Mouse (Mus musculus): ENCODE data around the gene Gm10964. TPM values are rescaled to one million over a fixed set of nuclear protein-coding genes. Genes with fewer than 3 reads are reported as not detected.

Gene Gm10964
- polyA plus RNA-seq (2015; fragmentation: Nextera tagmentation; extraction: Ambion mirVana): not detected in 2 replicates

DNA sequence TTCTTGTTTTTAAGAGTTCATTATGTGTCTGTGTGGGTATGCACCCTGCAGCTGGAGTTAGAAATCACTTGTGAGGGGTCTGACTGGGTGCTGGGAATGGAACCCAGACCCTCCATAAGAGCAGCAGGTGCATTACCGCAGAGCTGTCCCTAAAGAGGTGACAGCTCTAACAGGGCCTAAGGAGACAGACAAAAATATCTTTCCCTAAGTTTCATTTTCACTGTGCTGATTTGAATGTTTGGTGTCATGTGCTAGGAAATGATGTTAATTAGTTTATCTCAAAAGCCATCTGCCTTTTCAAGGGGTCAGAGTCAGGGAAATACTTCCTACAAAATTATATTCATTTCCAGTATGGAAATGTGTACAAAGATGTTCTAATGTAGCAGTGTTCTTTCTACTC is at the start of gene Gm10964:
Gene Gm10964 (plus strand): TSS at position 38 of the 400 bp plus-strand sequence.
- Histone ChIP-seq H3K4me1 (replicated peaks; ENCODE audit: insufficient read depth, low read length) (peaks cover 8% of the 10 kb centered on the region; the same call in 1 of the 2 replicates), H3K9ac (ENCODE audit: low read depth, low read length) (no peak within 1 kb of the TSS), H3K36me3 (ENCODE audit: insufficient read depth, low read length) (peaks cover 18% of the 10 kb centered on the region), H3K27ac (peak within 1 kb of the TSS; percentile 82), H3K4me3 (replicated peaks; ENCODE audit: low read depth, low read length) (peak within 1 kb of the TSS; percentile 33), H3K4me2 (ENCODE audit: low read length) (peak within 1 kb of the TSS; percentile 67), H3K9me3 (replicated peaks; ENCODE audit: low read length) (no peaks in the 10 kb centered on the region), H3K27me3 (ENCODE audit: insufficient read depth, low read length) (no peaks in the 10 kb centered on the region)
- DNase-seq (ENCODE audit: low spot score) (no peak), ATAC-seq (replicated peaks; ENCODE audit: low FRiP score, low read depth) (no peak)
- no peak for TF ChIP-seq CTCF (IDR thresholded peaks at IDR 0.05; ENCODE audit: low read depth)
- 94% methylated on average over 1 of the region's 1 CpGs for WGBS

DNA sequence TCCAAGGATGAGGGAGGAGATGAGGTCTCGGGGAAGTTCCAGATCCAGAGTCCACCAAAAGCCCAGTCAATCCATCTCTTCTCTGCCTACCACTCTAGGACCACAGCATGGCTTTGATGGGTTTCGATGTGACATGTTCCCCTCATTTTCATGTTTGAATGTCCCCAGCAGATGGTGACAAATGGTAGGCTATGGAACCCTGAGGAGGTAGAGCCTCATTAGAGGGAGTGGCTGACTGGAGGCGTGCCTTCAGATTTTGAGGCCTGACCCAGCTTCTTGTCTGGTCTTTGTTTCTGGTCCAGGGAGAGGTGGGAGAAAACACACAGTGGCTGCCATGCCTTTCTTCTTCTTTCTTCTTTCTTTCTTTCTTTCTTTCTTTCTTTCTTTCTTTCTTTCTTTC is 48.7 kb upstream of the Gm10964 start:
- no peak overlapping the region for H3K27ac ChIP-seq
- 86% methylated on average over 3 of the region's 3 CpGs for WGBS
- H3K4me2 ChIP-seq (ENCODE audit: low read length): no peak overlapping the region
- H3K36me3 ChIP-seq (ENCODE audit: insufficient read depth, low read length): no peaks in the 10 kb centered on the region
- no peaks in the 10 kb centered on the region for H3K4me1 ChIP-seq (replicated peaks; ENCODE audit: insufficient read depth, low read length)
- TF ChIP-seq CTCF (IDR thresholded peaks at IDR 0.05; ENCODE audit: low read depth): peak; percentile 53
- ATAC-seq (replicated peaks; ENCODE audit: low FRiP score, low read depth) (no peak), DNase-seq (ENCODE audit: low spot score) (peak; percentile 54)
- no peak overlapping the region for H3K9ac ChIP-seq (ENCODE audit: low read depth, low read length)
- no peak overlapping the region for H3K4me3 ChIP-seq (replicated peaks; ENCODE audit: low read depth, low read length)
- H3K27me3 ChIP-seq (ENCODE audit: insufficient read depth, low read length): no peaks in the 10 kb centered on the region
- H3K9me3 ChIP-seq (replicated peaks; ENCODE audit: low read length): no peaks in the 10 kb centered on the region

DNA sequence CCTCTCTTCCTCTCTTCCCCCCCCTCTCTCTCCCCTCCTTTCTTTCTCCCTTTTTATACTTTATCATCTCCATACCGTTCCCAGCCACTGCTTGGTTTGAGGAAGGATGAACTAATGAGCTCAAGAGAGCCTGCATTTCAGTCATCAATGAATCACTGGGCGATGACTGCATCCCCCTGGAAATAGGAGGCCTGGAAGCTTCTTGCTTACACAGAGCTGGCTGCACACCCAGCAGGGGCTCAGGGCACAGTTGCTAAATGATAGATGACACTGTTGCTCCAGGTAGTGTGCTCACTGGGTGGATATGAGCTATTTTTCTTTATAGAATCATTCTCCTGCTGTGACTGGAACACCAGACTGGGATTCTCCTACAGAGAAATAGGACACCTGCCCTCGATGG is 43.6 kb upstream of the Gm10964 start:
- no peak overlapping the region for H3K4me2 ChIP-seq (ENCODE audit: low read length)
- H3K27ac ChIP-seq: no peak overlapping the region
- no peaks in the 10 kb centered on the region for H3K9me3 ChIP-seq (replicated peaks; ENCODE audit: low read length)
- H3K36me3 ChIP-seq (ENCODE audit: insufficient read depth, low read length): no peaks in the 10 kb centered on the region
- DNase-seq (ENCODE audit: low spot score) (no peak), ATAC-seq (replicated peaks; ENCODE audit: low FRiP score, low read depth) (no peak)
- 49% methylated on average over 3 of the region's 3 CpGs for WGBS
- TF ChIP-seq CTCF (IDR thresholded peaks at IDR 0.05; ENCODE audit: low read depth): no peak
- H3K27me3 ChIP-seq (ENCODE audit: insufficient read depth, low read length): no peaks in the 10 kb centered on the region
- no peak overlapping the region for H3K4me3 ChIP-seq (replicated peaks; ENCODE audit: low read depth, low read length)
- H3K9ac ChIP-seq (ENCODE audit: low read depth, low read length): no peak overlapping the region
- H3K4me1 ChIP-seq (replicated peaks; ENCODE audit: insufficient read depth, low read length): no peaks in the 10 kb centered on the region

DNA sequence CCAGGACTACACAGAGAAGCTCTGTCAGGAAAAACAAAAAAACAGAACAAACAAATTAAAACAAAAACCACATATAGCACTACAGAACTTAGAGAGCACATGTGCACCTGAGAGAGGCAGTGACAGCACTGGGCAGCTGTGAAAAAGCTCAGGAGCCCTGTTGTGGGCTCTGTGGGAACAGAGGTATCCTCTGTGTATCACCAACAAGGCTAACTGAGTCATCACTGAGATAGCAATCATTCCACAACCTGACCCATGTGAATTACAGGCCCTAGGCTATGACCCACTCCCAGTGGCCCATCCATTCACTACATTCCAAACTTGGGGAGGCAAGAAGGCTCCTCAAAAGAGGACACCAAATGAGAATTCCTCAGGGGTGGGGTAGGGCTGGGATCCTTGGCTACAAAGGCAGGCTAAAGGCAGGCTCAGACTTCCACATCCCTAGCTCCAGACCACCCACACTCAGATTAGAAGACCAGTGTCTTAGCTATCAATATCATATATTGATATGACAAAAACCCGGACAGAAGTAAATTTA is 42.7 kb upstream of the Gm10964 start:
- Histone ChIP-seq H3K4me1 (replicated peaks; ENCODE audit: insufficient read depth, low read length) (no peaks in the 10 kb centered on the region), H3K27me3 (ENCODE audit: insufficient read depth, low read length) (no peaks in the 10 kb centered on the region), H3K4me3 (replicated peaks; ENCODE audit: low read depth, low read length) (no peak overlapping the region), H3K4me2 (ENCODE audit: low read length) (no peak overlapping the region), H3K9me3 (replicated peaks; ENCODE audit: low read length) (no peaks in the 10 kb centered on the region), H3K9ac (ENCODE audit: low read depth, low read length) (no peak overlapping the region), H3K36me3 (ENCODE audit: insufficient read depth, low read length) (no peaks in the 10 kb centered on the region), H3K27ac (no peak overlapping the region)
- no peak for TF ChIP-seq CTCF (IDR thresholded peaks at IDR 0.05; ENCODE audit: low read depth)
- DNase-seq (ENCODE audit: low spot score): no peak
- 78% methylated on average over 1 of the region's 1 CpGs for WGBS
- no peak for ATAC-seq (replicated peaks; ENCODE audit: low FRiP score, low read depth)

DNA sequence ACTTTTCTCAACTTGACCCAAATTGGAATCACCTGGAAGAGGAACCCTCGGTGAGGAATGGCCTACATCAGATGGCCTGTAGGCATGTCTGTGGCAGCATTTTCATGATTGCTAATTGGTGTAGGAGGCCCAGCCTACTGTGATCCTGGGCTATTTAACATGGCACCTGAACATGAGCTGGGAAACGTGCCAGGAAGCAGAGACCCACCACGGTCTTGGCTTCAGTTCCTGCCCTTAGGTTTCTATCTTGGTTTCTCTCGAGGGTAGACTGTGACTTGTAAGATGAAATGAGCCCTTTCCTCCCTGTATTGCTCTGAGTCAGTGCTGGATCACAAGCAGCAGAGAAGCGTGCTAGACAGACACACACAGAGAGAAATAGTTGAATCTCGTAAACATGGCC is 34.5 kb upstream of the Gm10964 start:
- no peak overlapping the region for H3K9ac ChIP-seq (ENCODE audit: low read depth, low read length)
- H3K27me3 ChIP-seq (ENCODE audit: insufficient read depth, low read length): no peaks in the 10 kb centered on the region
- WGBS: 69% methylated on average over 6 of the region's 6 CpGs
- ATAC-seq (replicated peaks; ENCODE audit: low FRiP score, low read depth) (no peak), DNase-seq (ENCODE audit: low spot score) (no peak)
- no peak for TF ChIP-seq CTCF (IDR thresholded peaks at IDR 0.05; ENCODE audit: low read depth)
- H3K4me2 ChIP-seq (ENCODE audit: low read length): no peak overlapping the region
- no peak overlapping the region for H3K27ac ChIP-seq
- H3K36me3 ChIP-seq (ENCODE audit: insufficient read depth, low read length): no peaks in the 10 kb centered on the region
- H3K9me3 ChIP-seq (replicated peaks; ENCODE audit: low read length): no peaks in the 10 kb centered on the region
- H3K4me1 ChIP-seq (replicated peaks; ENCODE audit: insufficient read depth, low read length): no peaks in the 10 kb centered on the region
- H3K4me3 ChIP-seq (replicated peaks; ENCODE audit: low read depth, low read length): no peak overlapping the region

DNA sequence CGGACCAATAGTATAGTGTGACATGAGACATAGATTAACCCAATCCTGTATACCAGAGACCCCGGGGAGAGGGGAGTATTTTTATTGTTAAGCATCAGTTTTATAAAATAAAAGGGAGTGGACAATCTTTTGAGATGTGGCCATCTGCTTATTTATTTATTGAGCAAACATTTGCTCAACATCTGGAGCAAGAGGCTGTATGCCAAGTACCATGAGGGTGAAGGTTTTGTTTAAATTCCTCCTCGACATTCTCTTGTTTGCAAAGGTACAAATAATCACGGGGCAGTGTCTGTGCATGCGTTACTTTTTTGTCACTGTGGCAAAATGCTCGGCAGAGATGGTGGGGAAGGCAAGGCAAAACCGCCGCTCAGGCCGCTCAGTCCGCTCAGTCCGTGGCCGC is 33.7 kb upstream of the Gm10964 start:
- Histone ChIP-seq H3K27ac (no peak overlapping the region), H3K36me3 (ENCODE audit: insufficient read depth, low read length) (no peaks in the 10 kb centered on the region), H3K4me2 (ENCODE audit: low read length) (no peak overlapping the region), H3K9me3 (replicated peaks; ENCODE audit: low read length) (no peaks in the 10 kb centered on the region), H3K27me3 (ENCODE audit: insufficient read depth, low read length) (no peaks in the 10 kb centered on the region), H3K9ac (ENCODE audit: low read depth, low read length) (no peak overlapping the region), H3K4me3 (replicated peaks; ENCODE audit: low read depth, low read length) (no peak overlapping the region), H3K4me1 (replicated peaks; ENCODE audit: insufficient read depth, low read length) (no peaks in the 10 kb centered on the region)
- WGBS: 75% methylated on average over 12 of the region's 12 CpGs
- TF ChIP-seq CTCF (IDR thresholded peaks at IDR 0.05; ENCODE audit: low read depth): no peak
- no peak for ATAC-seq (replicated peaks; ENCODE audit: low FRiP score, low read depth)
- DNase-seq (ENCODE audit: low spot score): no peak

DNA sequence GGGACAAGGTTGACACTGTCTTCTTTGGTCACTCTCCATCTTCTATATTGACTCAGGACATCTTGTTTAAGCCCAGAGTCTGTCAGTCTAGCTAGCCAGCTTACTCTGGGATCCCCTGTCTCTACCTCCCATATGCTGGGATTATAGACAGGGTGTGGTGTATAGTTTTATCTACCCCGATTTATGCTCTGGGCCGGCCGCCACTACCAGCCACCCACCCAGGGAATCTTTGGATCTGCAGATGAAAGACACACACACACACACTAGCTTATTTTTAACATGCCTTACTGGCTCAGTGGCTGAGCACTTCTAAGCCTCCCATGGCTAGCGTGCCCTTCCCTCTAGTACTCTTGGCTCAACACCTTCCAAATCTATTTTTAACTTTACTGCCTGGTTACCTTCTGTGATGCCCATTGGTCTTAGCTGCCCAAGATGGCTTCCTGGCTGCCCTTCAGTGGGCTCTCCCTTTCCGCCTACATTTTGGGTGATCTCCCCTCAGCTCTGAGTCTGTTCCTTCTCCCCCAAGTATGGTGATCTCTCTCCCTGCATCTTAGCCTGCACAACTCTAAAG is 29.6 kb upstream of the Gm10964 start:
- Histone ChIP-seq H3K27ac (no peak overlapping the region), H3K4me3 (replicated peaks; ENCODE audit: low read depth, low read length) (no peak overlapping the region), H3K36me3 (ENCODE audit: insufficient read depth, low read length) (no peaks in the 10 kb centered on the region), H3K9ac (ENCODE audit: low read depth, low read length) (no peak overlapping the region), H3K4me2 (ENCODE audit: low read length) (no peak overlapping the region), H3K4me1 (replicated peaks; ENCODE audit: insufficient read depth, low read length) (no peaks in the 10 kb centered on the region), H3K27me3 (ENCODE audit: insufficient read depth, low read length) (no peaks in the 10 kb centered on the region), H3K9me3 (replicated peaks; ENCODE audit: low read length) (no peaks in the 10 kb centered on the region)
- no peak for ATAC-seq (replicated peaks; ENCODE audit: low FRiP score, low read depth)
- TF ChIP-seq CTCF (IDR thresholded peaks at IDR 0.05; ENCODE audit: low read depth): no peak
- DNase-seq (ENCODE audit: low spot score): no peak
- 87% methylated on average over 5 of the region's 5 CpGs for WGBS

Data from kidney, postnatal 0 days (tissue).